Mouse (Mus musculus): ENCODE measurements around the gene Hoxa7.

GRCm38 (mm10) chr6:52236806-52237205 is 15.2 kb upstream of the Hoxa7 start:
- TF ChIP-seq POLR2A (IDR thresholded peaks at IDR 0.05; ENCODE audit: borderline replicate concordance, extremely low read depth, insufficient read depth, insufficient read length, poor library complexity, severe bottlenecking), result no peak
- TF ChIP-seq CTCF (IDR thresholded peaks at IDR 0.05; ENCODE audit: borderline replicate concordance, extremely low read depth, insufficient read depth, insufficient read length), result no peak
